ENCODE assay signal across 12 mouse cellular contexts in genomic region chr13:111334258-111335052, GRCm38 (mm10).
DNase-seq lines count a peak whose midpoint lies in the region; ATAC-seq and TF ChIP-seq lines count a peak whose summit lies in the region.
"Had no signal": no experiment of that assay in that cellular context is flagged by ENCODE, and none has a peak within 500 bp of the region (broad histone marks: within the 10 kb centered on the region; RNA-seq: fewer than 3 reads in every experiment).

No protein-coding gene starts in this region.

- no peak overlapping the region for H3K4me3 ChIP-seq in kidney, postnatal 0 days (replicated peaks; ENCODE audit: low read depth, low read length)
- no peak overlapping the region for H3K4me3 ChIP-seq in midbrain, postnatal 0 days (ENCODE audit: low read depth, low read length)
- no peak overlapping the region for H3K4me3 ChIP-seq in midbrain, embryonic 11.5 days (ENCODE audit: low read depth, low read length)
- no peak overlapping the region for H3K4me3 ChIP-seq in stomach, embryonic 15.5 days (replicated peaks)
- H3K4me3 ChIP-seq: forebrain, embryonic 15.5 days had no signal

- H3K27me3 ChIP-seq in kidney, postnatal 0 days (ENCODE audit: insufficient read depth, low read length): no peaks in the 10 kb centered on the region
- H3K27me3 ChIP-seq in midbrain, postnatal 0 days (ENCODE audit: insufficient read depth, low read length): no peaks in the 10 kb centered on the region
- H3K27me3 ChIP-seq in midbrain, embryonic 11.5 days (ENCODE audit: control insufficient read depth, insufficient read depth, low read length): no peaks in the 10 kb centered on the region
- no peaks in the 10 kb centered on the region for H3K27me3 ChIP-seq in stomach, embryonic 15.5 days (replicated peaks)
- H3K27me3 ChIP-seq: forebrain, embryonic 15.5 days had no signal

- H3K36me3 ChIP-seq in kidney, postnatal 0 days (ENCODE audit: insufficient read depth, low read length): no peaks in the 10 kb centered on the region
- H3K36me3 ChIP-seq in midbrain, postnatal 0 days (ENCODE audit: insufficient read depth, low read length): no peaks in the 10 kb centered on the region
- no peaks in the 10 kb centered on the region for H3K36me3 ChIP-seq in midbrain, embryonic 11.5 days (ENCODE audit: control insufficient read depth, insufficient read depth, low read length)
- no peaks in the 10 kb centered on the region for H3K36me3 ChIP-seq in stomach, embryonic 15.5 days
- H3K36me3 ChIP-seq: forebrain, embryonic 15.5 days had no signal

- H3K9ac ChIP-seq in kidney, postnatal 0 days (ENCODE audit: low read depth, low read length): no peak overlapping the region
- no peak overlapping the region for H3K9ac ChIP-seq in midbrain, postnatal 0 days (replicated peaks; ENCODE audit: low read length, poor library complexity, severe bottlenecking)
- no peak overlapping the region for H3K9ac ChIP-seq in midbrain, embryonic 11.5 days (ENCODE audit: low read length)
- H3K9ac ChIP-seq in stomach, embryonic 15.5 days: no peak overlapping the region
- H3K9ac ChIP-seq: forebrain, embryonic 15.5 days; hindbrain, embryonic 14.5 days had no signal

- no peak for ATAC-seq in kidney, postnatal 0 days (replicated peaks; ENCODE audit: low FRiP score, low read depth)
- ATAC-seq in midbrain, postnatal 0 days (ENCODE audit: low FRiP score): no peak
- no peak for ATAC-seq in midbrain, embryonic 11.5 days (ENCODE audit: low FRiP score)
- peak; percentile 81 for ATAC-seq in stomach, embryonic 15.5 days (ENCODE audit: insufficient read depth, low FRiP score, low read depth)
- ATAC-seq: forebrain, embryonic 15.5 days had no signal

- no peaks in the 10 kb centered on the region for H3K4me1 ChIP-seq in kidney, postnatal 0 days (replicated peaks; ENCODE audit: insufficient read depth, low read length)
- H3K4me1 ChIP-seq in midbrain, postnatal 0 days (ENCODE audit: insufficient read depth, low read length): no peaks in the 10 kb centered on the region
- no peaks in the 10 kb centered on the region for H3K4me1 ChIP-seq in midbrain, embryonic 11.5 days (ENCODE audit: control insufficient read depth, insufficient read depth, low read length)
- H3K4me1 ChIP-seq in stomach, embryonic 15.5 days: peaks cover 4% of the 10 kb centered on the region; the same call in 1 of the 2 replicates
- H3K4me1 ChIP-seq: forebrain, embryonic 15.5 days had no signal

- no peaks in the 10 kb centered on the region for H3K9me3 ChIP-seq in kidney, postnatal 0 days (replicated peaks; ENCODE audit: low read length)
- H3K9me3 ChIP-seq in midbrain, postnatal 0 days (ENCODE audit: low read length): no peaks in the 10 kb centered on the region
- H3K9me3 ChIP-seq in midbrain, embryonic 11.5 days (ENCODE audit: control insufficient read depth, low read length): no peaks in the 10 kb centered on the region
- H3K9me3 ChIP-seq in stomach, embryonic 15.5 days: no peaks in the 10 kb centered on the region
- H3K9me3 ChIP-seq: forebrain, embryonic 15.5 days had no signal

- no peak for TF ChIP-seq CTCF in kidney, postnatal 0 days (IDR thresholded peaks at IDR 0.05; ENCODE audit: low read depth)
- TF ChIP-seq CTCF in midbrain, postnatal 0 days (IDR thresholded peaks at IDR 0.05): no peak

- no peak overlapping the region for H3K4me2 ChIP-seq in kidney, postnatal 0 days (ENCODE audit: low read length)
- H3K4me2 ChIP-seq in midbrain, postnatal 0 days (ENCODE audit: low read depth, low read length, poor library complexity, severe bottlenecking): no peak overlapping the region
- no peak overlapping the region for H3K4me2 ChIP-seq in midbrain, embryonic 11.5 days
- 0 out of 2 replicates have a peak overlapping the region, but pooled peaks have one; percentile 5 for H3K4me2 ChIP-seq in stomach, embryonic 15.5 days
- H3K4me2 ChIP-seq: forebrain, embryonic 15.5 days; hindbrain, embryonic 14.5 days had no signal

- peak; percentile 23 for DNase-seq in embryo, embryonic 10 days (ENCODE audit: low spot score)
- DNase-seq in embryo, embryonic 10.5 days (ENCODE audit: low spot score): no peak
- DNase-seq in kidney, postnatal 0 days (ENCODE audit: low spot score): peak; percentile 47
- no peak for DNase-seq in kidney, adult 11 months
- DNase-seq in midbrain, postnatal 0 days (ENCODE audit: low spot score): peak; percentile 42
- DNase-seq in midbrain, embryonic 11.5 days (ENCODE audit: low spot score, missing footprints): no peak
- no peak for DNase-seq in thymus, postnatal 10 days (ENCODE audit: low spot score in 2 of 2)
- DNase-seq: spleen, adult 18-20 months; thymus, adult 2 months had no signal

- 58% methylated on average over 22 of the region's 22 CpGs for WGBS in kidney, postnatal 0 days
- 84% methylated on average over 22 of the region's 22 CpGs for WGBS in midbrain, postnatal 0 days
- 84% methylated on average over 22 of the region's 22 CpGs for whole genome bisulfite sequencing in midbrain, embryonic 11.5 days
- 44% methylated on average over 22 of the region's 22 CpGs for WGBS in stomach, embryonic 15.5 days

- H3K27ac ChIP-seq in kidney, postnatal 0 days: no peak overlapping the region
- no peak overlapping the region for H3K27ac ChIP-seq in midbrain, postnatal 0 days (ENCODE audit: low read depth, low read length)
- no peak overlapping the region for H3K27ac ChIP-seq in midbrain, embryonic 11.5 days (ENCODE audit: low read depth, low read length)
- H3K27ac ChIP-seq in stomach, embryonic 15.5 days: peak overlapping the region; percentile 69
- H3K27ac ChIP-seq: forebrain, embryonic 15.5 days; hindbrain, embryonic 14.5 days had no signal

Comparison
In these comparisons a context has a peak if more than half of its experiments do, and no peak if none do; other contexts are left out.
1. DNase-seq: peak in embryo, embryonic 10 days (single experiment), kidney, postnatal 0 days (single experiment) and midbrain, postnatal 0 days (single experiment); none in embryo, embryonic 10.5 days (single experiment), kidney, adult 11 months (single experiment), midbrain, embryonic 11.5 days (single experiment) and thymus, postnatal 10 days (0 of 2).